In the genomic region with DNA sequence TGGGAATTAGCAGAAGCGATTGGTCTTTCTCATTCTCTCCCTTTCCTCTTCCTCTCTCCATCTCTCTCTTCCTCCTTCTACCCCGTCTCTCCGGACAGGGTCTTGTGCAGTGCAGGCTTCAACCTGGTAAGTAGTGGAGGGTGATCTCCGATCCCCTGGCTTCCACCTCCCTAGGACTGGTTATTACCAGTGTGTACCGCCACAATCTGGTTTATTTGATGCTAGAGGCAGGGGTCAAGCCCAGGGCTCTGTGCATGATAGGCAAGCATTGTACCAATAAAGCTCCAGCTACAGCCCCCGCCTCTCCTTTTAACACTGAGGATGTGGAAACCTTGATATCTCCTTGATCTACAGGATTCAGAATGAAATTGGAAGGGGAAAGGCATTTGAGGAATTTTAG, we compare ENCODE assay signal across 22 mouse cellular contexts. TPM values are rescaled to one million over a fixed set of nuclear protein-coding genes. Genes with fewer than 3 reads are reported as not detected.
DNase-seq lines count a peak whose midpoint lies in the region; ATAC-seq and TF ChIP-seq lines count a peak whose summit lies in the region.
"Had no signal": no experiment of that assay in that cellular context is flagged by ENCODE, and none has a peak within 500 bp of the region (broad histone marks: within the 10 kb centered on the region; RNA-seq: fewer than 3 reads in every experiment).

No protein-coding gene starts in this region.

- 81% methylated on average over 6 of the region's 6 CpGs for WGBS in kidney, embryonic 15.5 days
- 90% methylated on average over 6 of the region's 6 CpGs for WGBS in stomach, postnatal 0 days

- peak overlapping the region; percentile 32; the same call in 1 of the 2 replicates for H3K27ac ChIP-seq in kidney, embryonic 15.5 days
- no peak overlapping the region for H3K27ac ChIP-seq in stomach, postnatal 0 days (replicated peaks)
- H3K27ac ChIP-seq: embryonic facial prominence, embryonic 10.5 days; embryonic facial prominence, embryonic 12.5 days; forebrain, embryonic 13.5 days; forebrain, embryonic 15.5 days had no signal

- no peaks in the 10 kb centered on the region for H3K9me3 ChIP-seq in kidney, embryonic 15.5 days (replicated peaks)
- H3K9me3 ChIP-seq in stomach, postnatal 0 days (ENCODE audit: control insufficient read depth, low read length): no peaks in the 10 kb centered on the region
- H3K9me3 ChIP-seq: embryonic facial prominence, embryonic 10.5 days; embryonic facial prominence, embryonic 12.5 days; forebrain, embryonic 13.5 days; forebrain, embryonic 15.5 days; G1E had no signal

- no peak for TF ChIP-seq EP300 in stomach, postnatal 0 days (optimal IDR thresholded peaks at IDR 0.05)

- H3K27me3 ChIP-seq in kidney, embryonic 15.5 days: no peaks in the 10 kb centered on the region
- no peaks in the 10 kb centered on the region for H3K27me3 ChIP-seq in stomach, postnatal 0 days (ENCODE audit: control insufficient read depth, insufficient read depth, low read length)
- H3K27me3 ChIP-seq: embryonic facial prominence, embryonic 12.5 days; forebrain, embryonic 15.5 days; Patski had no signal

- H3K4me2 ChIP-seq in kidney, embryonic 15.5 days: no peak overlapping the region
- H3K4me2 ChIP-seq in stomach, postnatal 0 days (replicated peaks; ENCODE audit: low read depth): no peak overlapping the region
- H3K4me2 ChIP-seq: embryonic facial prominence, embryonic 12.5 days; forebrain, embryonic 13.5 days; forebrain, embryonic 15.5 days had no signal

- H3K9ac ChIP-seq in kidney, embryonic 15.5 days: no peak overlapping the region
- no peak overlapping the region for H3K9ac ChIP-seq in stomach, postnatal 0 days (ENCODE audit: low read length)
- H3K9ac ChIP-seq: embryonic facial prominence, embryonic 12.5 days; forebrain, embryonic 13.5 days; forebrain, embryonic 15.5 days; forebrain, postnatal 0 days had no signal

- no peak for DNase-seq in kidney, adult 8-10 months
- DNase-seq in ES-CJ7 (ENCODE audit: low read depth, low spot score) (peak; percentile 62), R1 (ENCODE audit: low read depth, low spot score) (peak; percentile 14)
- DNase-seq in stomach, postnatal 0 days (ENCODE audit: low spot score): no peak
- DNase-seq in ovary, postnatal 14 days (ENCODE audit: low spot score): no peak
- DNase-seq: adrenal gland, adult 8-10 months; adrenal gland, postnatal 36 days; cerebellum, adult 11-12 months; cerebellum, adult 2 months; cerebellum, adult 9-10 months; cerebellum, postnatal 25 days; forebrain, postnatal 0 days had no signal

- no peak overlapping the region for H3K4me3 ChIP-seq in kidney, embryonic 15.5 days (replicated peaks)
- H3K4me3 ChIP-seq in stomach, postnatal 0 days (ENCODE audit: low read depth, low read length): no peak overlapping the region
- H3K4me3 ChIP-seq: embryonic facial prominence, embryonic 10.5 days; embryonic facial prominence, embryonic 12.5 days; forebrain, embryonic 13.5 days; forebrain, embryonic 15.5 days had no signal

- no peaks in the 10 kb centered on the region for H3K36me3 ChIP-seq in kidney, embryonic 15.5 days
- peaks cover 6% of the 10 kb centered on the region; the same call in 1 of the 2 replicates for H3K36me3 ChIP-seq in stomach, postnatal 0 days (ENCODE audit: control insufficient read depth, insufficient read depth, low read length)
- H3K36me3 ChIP-seq: embryonic facial prominence, embryonic 10.5 days; embryonic facial prominence, embryonic 12.5 days; forebrain, embryonic 15.5 days; G1E had no signal

- TF ChIP-seq CTCF in stomach, postnatal 0 days (IDR thresholded peaks at IDR 0.05; ENCODE audit: low read depth): no peak

- H3K4me1 ChIP-seq in kidney, embryonic 15.5 days: peaks cover 16% of the 10 kb centered on the region
- H3K4me1 ChIP-seq in stomach, postnatal 0 days (replicated peaks; ENCODE audit: control insufficient read depth, insufficient read depth): no peaks in the 10 kb centered on the region
- H3K4me1 ChIP-seq: embryonic facial prominence, embryonic 12.5 days had no signal

- ATAC-seq in kidney, embryonic 15.5 days (replicated peaks; ENCODE audit: low FRiP score): peak; percentile 30; the same call in 1 of the 2 replicates
- no peak for ATAC-seq in stomach, postnatal 0 days (ENCODE audit: low FRiP score, low TSS enrichment)
- ATAC-seq: activated CD4-positive, CD25-positive, alpha-beta regulatory T cell, adult 4 months; forebrain, embryonic 13.5 days; forebrain, embryonic 15.5 days; forebrain, postnatal 0 days; Patski had no signal

RNA-seq across cellular contexts. Expression of a gene that starts 17.7 kb away (rescaled TPM):
- 37.6 and 38.5 TPM in 2 replicates for polyA plus RNA-seq in kidney, embryonic 15.5 days (2015; fragmentation: Nextera tagmentation; extraction: Ambion mirVana)
- 18.3 and 20.0 TPM in 2 replicates for polyA plus RNA-seq in stomach, postnatal 0 days (2015; fragmentation: Nextera tagmentation; extraction: Ambion mirVana)
- polyA plus RNA-seq: C2C12, G1E had no signal

RNA-seq across cellular contexts. Expression of a gene that starts 59.7 kb away (rescaled TPM):
- not detected in 2 replicates for polyA plus RNA-seq in kidney, embryonic 15.5 days (2015; fragmentation: Nextera tagmentation; extraction: Ambion mirVana)
- 1.6 and 2.1 TPM in 2 replicates for polyA plus RNA-seq in stomach, postnatal 0 days (2015; fragmentation: Nextera tagmentation; extraction: Ambion mirVana)
- polyA plus RNA-seq: C2C12; cerebellum, adult 2 months; embryonic facial prominence, embryonic 10.5 days; forebrain, embryonic 11.5 days; forebrain, embryonic 13.5 days; forebrain, embryonic 15.5 days; G1E; Patski had no signal

Comparison
In these comparisons a context has a peak if more than half of its experiments do, and no peak if none do; other contexts are left out.
1. DNase-seq: peak in ES-CJ7 (single experiment) and R1 (single experiment); none in kidney, adult 8-10 months (0 of 2), stomach, postnatal 0 days (single experiment) and ovary, postnatal 14 days (single experiment).